Mouse (Mus musculus) forebrain, embryonic 14.5 days (tissue): Measurements from ENCODE around the gene Rapgef4. TPM values are rescaled to one million over a fixed set of nuclear protein-coding genes. Genes with fewer than 3 reads are reported as not detected.

Experiments
- ATAC-seq: fragments of 200-750 bp; cut with Nextera tagmentation; 2 replicates; pipeline ENCODE4 v1.8.0; 2017; ENCODE audit warnings: mild to moderate bottlenecking, moderate library complexity
- DNase-seq: peaks from one replicate; pipeline ENCODE4 v3.0.0-alpha.2; 2015; ENCODE audit warnings: low spot score
- H3K27ac ChIP-seq: fragments of 300-500 bp; sonication (generic); 2 replicates; pipeline ENCODE4 v1.5.1; 2014; ENCODE audit warnings: low read depth, mild to moderate bottlenecking, control low read depth, low read length, moderate library complexity
- H3K27me3 ChIP-seq: fragments of 300-500 bp; sonication (generic); replicated peaks from 2 replicates; pipeline ENCODE4 v1.6.1; 2014; ENCODE audit warnings: low read length, control low read depth, mixed read lengths; ENCODE audit not compliant: control insufficient read depth, insufficient read depth
- H3K36me3 ChIP-seq: fragments of 300-500 bp; sonication (generic); 2 replicates; pipeline ENCODE4 v1.6.1; 2014; ENCODE audit warnings: low read length, control low read depth; ENCODE audit not compliant: control insufficient read depth, insufficient read depth
- H3K4me1 ChIP-seq: fragments of 300-500 bp; sonication (generic); 2 replicates; pipeline ENCODE4 v1.6.1; 2014; ENCODE audit warnings: antibody characterized with exemption, low read length, control low read depth; ENCODE audit not compliant: control insufficient read depth, insufficient read depth
- H3K4me2 ChIP-seq: fragments of 300-500 bp; sonication (generic); 2 replicates; pipeline ENCODE4 v1.6.1; 2014; ENCODE audit warnings: mild to moderate bottlenecking, control low read depth, low read length
- H3K4me3 ChIP-seq: fragments of 300-500 bp; sonication (generic); 2 replicates; pipeline ENCODE4 v1.5.1; 2014; ENCODE audit warnings: low read depth, low read length, control low read depth
- H3K9ac ChIP-seq: fragments of 300-500 bp; sonication (generic); 2 replicates; pipeline ENCODE4 v1.6.1; 2014; ENCODE audit warnings: mild to moderate bottlenecking, low read length, control low read depth, moderate library complexity
- H3K9me3 ChIP-seq: fragments of 300-500 bp; sonication (generic); replicated peaks from 2 replicates; pipeline ENCODE4 v1.6.1; 2016; ENCODE audit warnings: low read length, control low read depth, mixed read lengths; ENCODE audit not compliant: control insufficient read depth
- WGBS: fragments of 180-500 bp; shearing (Covaris S2); extraction: QIAGEN DNeasy Blood & Tissue Kit; methylation state at CpG from one replicate; pipeline ENCODE4 v1.1.7; 2014; 5-methylcytosine and 5-hydroxymethylcytosine counted together
- polyA plus RNA-seq: library from polyadenylated mRNA; unstranded; fragments of >200 nt; fragmentation: Nextera tagmentation; extraction: Ambion mirVana; gene quantifications from 2 replicates; pipeline ENCODE4 v1.2.1, GENCODE M21; 2014

Gene Rapgef4
- polyA plus RNA-seq, 1 experiment from 2014 or later, result 6.2 TPM

DNA sequence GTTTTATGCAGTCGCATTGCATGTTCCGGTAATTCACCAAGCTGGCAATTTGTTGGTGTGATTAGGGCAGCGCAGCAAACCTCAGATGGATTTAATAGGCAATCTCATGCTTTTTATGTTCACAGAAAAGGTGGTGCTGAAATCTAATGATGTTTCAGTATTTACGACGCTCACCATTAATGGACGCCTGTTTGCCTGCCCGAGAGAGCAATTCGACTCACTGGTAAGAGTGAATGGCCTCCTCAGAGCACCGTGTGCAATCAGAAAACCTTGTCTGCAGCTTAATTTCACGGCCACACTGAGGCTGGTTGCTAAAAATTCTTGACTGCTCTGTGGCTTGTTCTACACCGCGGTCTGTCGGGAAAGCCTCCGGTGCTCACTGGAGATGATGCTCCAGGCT, 247.8 kb downstream of the Rapgef4 start:
- Histone ChIP-seq H3K27me3 (no peaks in the 10 kb centered on the region), H3K9ac (no peak overlapping the region), H3K9me3 (no peaks in the 10 kb centered on the region), H3K4me2 (no peak overlapping the region), H3K27ac (no peak overlapping the region), H3K36me3 (no peaks in the 10 kb centered on the region; the same call in 1 of the 2 replicates), H3K4me1 (no peaks in the 10 kb centered on the region), H3K4me3 (no peak overlapping the region)
- DNase-seq, result no peak
- WGBS, result 74% methylated on average over 14 of the region's 14 CpGs
- no peak for ATAC-seq

DNA sequence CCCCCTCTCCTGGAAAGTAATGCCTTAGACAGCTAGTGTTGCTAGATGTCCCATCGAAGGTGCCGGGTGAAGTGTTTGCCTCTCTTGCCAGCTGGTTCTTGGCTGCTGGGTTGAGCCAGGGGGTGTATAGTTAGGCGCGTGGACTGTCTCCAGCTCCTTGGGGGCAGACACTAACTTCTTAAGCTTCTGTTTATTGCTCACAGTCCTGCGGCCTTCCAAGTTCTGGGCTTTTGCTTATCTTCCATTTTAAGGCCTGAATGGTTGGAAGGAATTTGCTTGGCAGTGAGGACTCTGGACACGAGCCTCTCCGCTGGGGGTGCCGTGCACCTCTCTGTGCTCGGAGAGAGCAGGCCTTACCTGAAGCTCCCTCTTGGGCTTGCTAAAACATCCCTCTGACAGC, 249.5 kb downstream of the Rapgef4 start:
- Histone ChIP-seq H3K4me2 (no peak overlapping the region), H3K9me3 (no peaks in the 10 kb centered on the region), H3K27ac (no peak overlapping the region), H3K4me3 (no peak overlapping the region), H3K4me1 (peaks cover under 1% of the 10 kb centered on the region; the same call in 1 of the 2 replicates), H3K9ac (no peak overlapping the region), H3K36me3 (no peaks in the 10 kb centered on the region; the same call in 1 of the 2 replicates), H3K27me3 (no peaks in the 10 kb centered on the region)
- DNase-seq (no peak), ATAC-seq (no peak)
- WGBS, result 89% methylated on average over 9 of the region's 9 CpGs

- no peaks in the 10 kb centered on the region for H3K9me3 ChIP-seq
- no peak for ATAC-seq
These were observed 253.0 kb downstream of the Rapgef4 start for GRCm38 (mm10) chr2:72234085-72234484.

DNA sequence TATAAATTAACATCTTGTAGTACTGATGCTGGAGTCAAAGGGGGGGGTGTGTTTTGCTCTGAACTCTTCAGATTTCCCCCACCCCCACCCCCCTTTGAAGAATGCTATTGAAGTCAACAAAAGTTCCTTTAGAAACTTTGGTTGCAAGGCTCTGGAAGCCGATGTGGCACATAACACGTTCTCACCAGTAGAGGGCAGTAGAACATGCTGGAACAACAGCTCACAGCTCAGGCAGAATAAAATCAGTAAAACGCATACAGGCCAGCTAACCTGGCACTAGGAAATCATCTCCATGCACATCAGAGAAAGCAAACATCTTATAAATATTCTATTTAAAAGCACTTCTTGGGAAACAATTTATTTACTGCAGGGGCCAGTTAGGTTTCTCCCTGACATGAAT, 253.9 kb downstream of the Rapgef4 start:
- no peaks in the 10 kb centered on the region for H3K27me3 ChIP-seq
- under 1% methylated on average over 3 of the region's 3 CpGs for WGBS
- no peak overlapping the region for H3K4me2 ChIP-seq
- DNase-seq (peak; percentile 95), ATAC-seq (peak; percentile 82)
- H3K27ac ChIP-seq, result no peak overlapping the region
- no peak overlapping the region for H3K4me3 ChIP-seq
- H3K36me3 ChIP-seq, result no peaks in the 10 kb centered on the region; the same call in 1 of the 2 replicates
- H3K4me1 ChIP-seq, result peaks cover 3% of the 10 kb centered on the region; the same call in 1 of the 2 replicates
- H3K9me3 ChIP-seq, result no peaks in the 10 kb centered on the region
- H3K9ac ChIP-seq, result no peak overlapping the region

More at GRCm38 (mm10) chr2:72234085-72234484, 253.0 kb downstream of the Rapgef4 start:
- 92% methylated on average over 11 of the region's 11 CpGs for WGBS
- peaks cover 3% of the 10 kb centered on the region; the same call in 1 of the 2 replicates for H3K4me1 ChIP-seq
- H3K36me3 ChIP-seq, result no peaks in the 10 kb centered on the region; the same call in 1 of the 2 replicates
- no peak overlapping the region for H3K4me2 ChIP-seq
- no peak overlapping the region for H3K9ac ChIP-seq
- DNase-seq, result no peak
- no peak overlapping the region for H3K27ac ChIP-seq
- H3K4me3 ChIP-seq, result no peak overlapping the region
- no peaks in the 10 kb centered on the region for H3K27me3 ChIP-seq

DNA sequence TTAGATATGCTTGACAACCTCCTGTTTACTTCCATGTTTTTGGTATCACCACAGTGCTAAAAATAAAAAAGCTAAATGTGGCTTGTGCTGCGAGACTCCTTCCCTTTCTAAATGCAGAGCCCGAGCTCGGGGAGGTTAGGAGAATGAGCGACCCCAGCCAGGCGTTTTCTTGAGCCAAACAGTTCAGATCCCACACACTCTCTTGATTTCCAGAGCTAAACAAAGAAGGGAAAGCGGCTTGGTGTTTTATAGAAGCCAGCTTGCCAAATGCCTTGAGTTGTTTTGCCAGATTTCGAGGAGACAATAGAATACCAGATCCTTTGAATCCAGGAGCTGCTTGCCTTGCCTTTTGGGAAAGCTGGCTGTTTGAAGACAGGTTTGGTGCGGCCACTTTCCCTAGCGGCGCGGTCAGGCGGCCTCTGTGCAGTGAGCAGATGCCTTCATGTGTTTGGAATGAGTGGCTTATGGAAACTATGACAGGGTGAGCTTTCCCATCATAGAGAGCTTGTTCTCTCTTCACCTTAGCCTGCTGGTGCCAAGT, 254.4 kb downstream of the Rapgef4 start:
- Histone ChIP-seq H3K27ac (peak overlapping the region; percentile 56; the same call in 1 of the 2 replicates), H3K27me3 (no peaks in the 10 kb centered on the region), H3K4me2 (0 out of 2 replicates have a peak overlapping the region, but pooled peaks have one; percentile 0), H3K36me3 (no peaks in the 10 kb centered on the region; the same call in 1 of the 2 replicates), H3K9ac (peak overlapping the region; percentile 26; the same call in 1 of the 2 replicates), H3K9me3 (no peaks in the 10 kb centered on the region), H3K4me1 (peaks cover 3% of the 10 kb centered on the region; the same call in 1 of the 2 replicates), H3K4me3 (no peak overlapping the region)
- peak; percentile 64 for DNase-seq
- WGBS, result 28% methylated on average over 12 of the region's 12 CpGs
- peak; percentile 50; the same call in 1 of the 2 replicates for ATAC-seq

DNA sequence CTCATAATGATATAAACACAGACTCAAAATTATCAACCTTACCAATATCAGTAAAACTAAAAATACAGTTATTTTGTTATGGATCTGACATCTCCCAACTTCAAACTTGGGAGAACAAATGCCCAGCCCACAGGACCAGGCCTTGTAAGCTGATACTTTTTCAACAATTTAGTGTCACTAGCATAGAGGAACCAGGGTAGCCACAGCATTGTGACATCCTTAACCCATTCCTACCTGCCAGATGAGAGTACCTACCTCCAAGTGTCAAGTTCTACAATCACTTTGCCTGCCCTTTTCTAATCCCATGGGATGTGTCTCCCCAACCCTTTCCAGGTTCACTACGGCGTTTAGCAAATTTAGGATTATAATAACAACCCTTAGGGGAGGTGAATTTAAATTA, 257.4 kb downstream of the Rapgef4 start:
- DNase-seq, result no peak
- no peak overlapping the region for H3K27ac ChIP-seq
- no peak overlapping the region for H3K4me2 ChIP-seq
- no peak overlapping the region for H3K9ac ChIP-seq
- H3K4me1 ChIP-seq, result peaks cover 9% of the 10 kb centered on the region; the same call in 1 of the 2 replicates
- 92% methylated on average over 2 of the region's 2 CpGs for WGBS
- no peak for ATAC-seq
- H3K9me3 ChIP-seq, result no peaks in the 10 kb centered on the region
- no peaks in the 10 kb centered on the region for H3K36me3 ChIP-seq
- H3K27me3 ChIP-seq, result no peaks in the 10 kb centered on the region
- no peak overlapping the region for H3K4me3 ChIP-seq

GRCm38 (mm10) chr2:72238925-72239324, 257.9 kb downstream of the Rapgef4 start:
- Histone ChIP-seq H3K9me3 (no peaks in the 10 kb centered on the region), H3K4me1 (peaks cover 9% of the 10 kb centered on the region; the same call in 1 of the 2 replicates), H3K4me2 (no peak overlapping the region), H3K36me3 (no peaks in the 10 kb centered on the region), H3K4me3 (no peak overlapping the region), H3K27me3 (no peaks in the 10 kb centered on the region), H3K27ac (no peak overlapping the region), H3K9ac (no peak overlapping the region)
- ATAC-seq (no peak), DNase-seq (no peak)
- 53% methylated on average over 11 of the region's 11 CpGs for WGBS

DNA sequence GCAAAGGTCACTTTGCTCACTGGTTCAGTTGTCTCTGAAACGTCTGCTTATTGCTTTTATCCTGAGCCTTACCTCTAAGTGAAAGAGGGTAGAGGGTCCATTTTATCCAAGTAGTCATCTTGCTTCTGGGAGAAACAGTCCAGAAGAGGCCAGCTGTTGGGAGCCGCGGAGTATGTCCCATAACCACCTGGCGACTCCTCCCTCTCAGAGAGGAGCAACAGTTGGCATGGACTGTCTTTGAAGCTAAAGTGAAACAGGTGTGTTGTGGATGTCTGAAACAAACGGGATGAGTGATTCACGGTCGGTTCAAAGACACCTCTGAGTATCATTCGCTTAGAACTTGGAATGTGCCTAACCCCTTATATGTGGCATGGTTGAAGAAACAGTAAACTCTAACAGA, 258.4 kb downstream of the Rapgef4 start:
- H3K4me1 ChIP-seq, result peaks cover 9% of the 10 kb centered on the region; the same call in 1 of the 2 replicates
- H3K27me3 ChIP-seq, result no peaks in the 10 kb centered on the region
- no peaks in the 10 kb centered on the region for H3K36me3 ChIP-seq
- ATAC-seq (no peak), DNase-seq (no peak)
- no peak overlapping the region for H3K4me2 ChIP-seq
- H3K9ac ChIP-seq, result no peak overlapping the region
- H3K27ac ChIP-seq, result no peak overlapping the region
- H3K9me3 ChIP-seq, result no peaks in the 10 kb centered on the region
- WGBS, result 93% methylated on average over 8 of the region's 8 CpGs
- no peak overlapping the region for H3K4me3 ChIP-seq

DNA sequence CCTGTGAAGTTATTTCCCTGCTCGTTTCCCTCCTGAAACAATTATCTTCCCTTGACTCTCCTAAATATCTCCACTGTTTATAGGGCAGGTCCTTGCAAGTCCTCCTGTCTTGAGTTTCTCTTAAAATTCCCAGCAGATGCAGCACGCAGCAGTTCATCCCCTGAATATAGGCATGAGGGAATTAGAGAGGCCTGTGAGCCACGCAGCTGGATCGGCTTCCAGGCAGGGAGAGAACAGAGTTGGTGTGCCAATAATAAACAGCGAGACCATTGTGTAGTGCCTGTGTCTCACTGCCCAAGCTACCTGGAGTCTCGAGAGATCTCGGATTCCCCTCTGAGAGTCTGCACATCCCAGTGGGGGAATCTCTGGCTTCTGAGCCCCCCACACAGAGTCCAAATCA, 259.0 kb downstream of the Rapgef4 start:
- ATAC-seq (no peak), DNase-seq (no peak)
- Histone ChIP-seq H3K9ac (no peak overlapping the region), H3K36me3 (no peaks in the 10 kb centered on the region), H3K27ac (no peak overlapping the region), H3K4me2 (no peak overlapping the region), H3K27me3 (no peaks in the 10 kb centered on the region), H3K4me3 (no peak overlapping the region), H3K4me1 (peaks cover 9% of the 10 kb centered on the region; the same call in 1 of the 2 replicates), H3K9me3 (no peaks in the 10 kb centered on the region)
- WGBS, result 53% methylated on average over 7 of the region's 7 CpGs
